Comparison of ENCODE assay signal across 21 mouse cellular contexts in the genomic region with DNA sequence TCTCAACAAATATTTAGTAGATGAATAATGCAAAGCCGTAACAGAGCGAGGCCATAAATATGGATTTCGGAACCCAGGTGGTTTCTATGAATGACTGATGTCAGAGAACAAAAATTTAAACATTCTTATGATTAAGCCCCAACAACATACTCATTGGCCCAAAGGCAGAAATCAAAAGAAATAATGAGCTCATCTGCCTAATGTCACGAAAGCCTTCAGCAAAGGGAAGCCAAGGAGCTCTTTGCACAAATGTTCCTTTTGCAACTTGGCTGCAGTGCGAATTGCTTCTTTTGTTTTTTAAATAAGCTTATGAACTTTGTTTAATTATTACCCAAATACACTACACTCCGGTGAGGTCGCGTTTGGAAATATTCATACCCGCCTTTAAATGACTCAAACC.
"Had no signal": no experiment of that assay in that cellular context is flagged by ENCODE, and none has a peak within 500 bp of the region (broad histone marks: within the 10 kb centered on the region; RNA-seq: fewer than 3 reads in every experiment).

No protein-coding gene starts in this region.

- H3K4me3 ChIP-seq: layer of hippocampus, adult 2 months; limb, embryonic 10.5 days; limb, embryonic 13.5 days; liver, embryonic 12.5 days; liver, embryonic 15.5 days; lung, embryonic 15.5 days; megakaryocyte, embryonic 14.5 days; midbrain, embryonic 10.5 days; midbrain, embryonic 13.5 days; myocyte; neural tube, embryonic 13.5 days had no signal

- ATAC-seq: liver, embryonic 12.5 days; midbrain, embryonic 13.5 days; midbrain, embryonic 16.5 days had no signal

- H3K9me3 ChIP-seq: limb, embryonic 10.5 days; limb, embryonic 13.5 days; liver, embryonic 12.5 days; liver, embryonic 15.5 days; lung, embryonic 15.5 days; megakaryocyte, embryonic 14.5 days; midbrain, embryonic 10.5 days; midbrain, embryonic 13.5 days; neural tube, embryonic 13.5 days had no signal

- H3K4me1 ChIP-seq: limb, embryonic 10.5 days; liver, embryonic 12.5 days; liver, embryonic 15.5 days; megakaryocyte, embryonic 14.5 days; midbrain, embryonic 10.5 days; midbrain, embryonic 13.5 days; neural tube, embryonic 13.5 days had no signal

- H3K36me3 ChIP-seq: limb, embryonic 10.5 days; limb, embryonic 13.5 days; liver, embryonic 12.5 days; liver, embryonic 15.5 days; lung, embryonic 15.5 days; midbrain, embryonic 10.5 days; midbrain, embryonic 13.5 days; neural tube, embryonic 13.5 days had no signal

- DNase-seq: kidney, postnatal 25 days; layer of hippocampus, adult 9-11 months; liver; lung, adult 18-20 months; lung, postnatal 10 days; lung, postnatal 36 days; thymus, adult 18-20 months; thymus, postnatal 36 days had no signal

- H3K27me3 ChIP-seq: limb, embryonic 13.5 days; liver, embryonic 12.5 days; liver, embryonic 15.5 days; lung, embryonic 15.5 days; midbrain, embryonic 13.5 days; neural tube, embryonic 13.5 days had no signal

- H3K4me2 ChIP-seq: limb, embryonic 13.5 days; liver, embryonic 12.5 days; liver, embryonic 15.5 days; lung, embryonic 15.5 days; midbrain, embryonic 13.5 days; neural tube, embryonic 13.5 days had no signal

- H3K27ac ChIP-seq: kidney, postnatal 0 days; layer of hippocampus, adult 2 months; limb, embryonic 10.5 days; liver, embryonic 12.5 days; liver, embryonic 15.5 days; lung, embryonic 15.5 days; midbrain, embryonic 10.5 days; midbrain, embryonic 13.5 days; neural tube, embryonic 13.5 days had no signal

- H3K9ac ChIP-seq: limb, embryonic 13.5 days; liver, embryonic 12.5 days; liver, embryonic 15.5 days; lung, embryonic 15.5 days; midbrain, embryonic 13.5 days; neural tube, embryonic 13.5 days had no signal
